Mouse (Mus musculus) Patski (cell line): ENCODE measurements around the gene Klc1. TPM values are rescaled to one million over a fixed set of nuclear protein-coding genes. Genes with fewer than 3 reads are reported as not detected.

Experiments
- ATAC-seq: fragments of 100-300 bp; one replicate; pipeline ENCODE4 v1.8.0; 2021
- CTCF ChIA-PET: fragments of 350-600 bp; sonication (Branson Sonifier 250); formaldehyde crosslinking; loops from one replicate; lab custom pipeline; 2022; ENCODE audit warnings: inconsistent platforms; lab: Charles Lee
- POLR2A ChIA-PET: fragments of 350-600 bp; sonication (Branson Sonifier 250); formaldehyde crosslinking; loops from one replicate; lab custom pipeline; 2022; ENCODE audit warnings: antibody characterized with exemption, inconsistent platforms; lab: Charles Lee
- DNase-seq: peaks from one replicate; pipeline ENCODE4 v3.0.0-alpha.2; 2011; ENCODE audit warnings: low read depth, low spot score
- H3K27me3 ChIP-seq: fragments of 371-371 bp; one replicate; pipeline ENCODE4 v1.5.1; 2021
- CTCF ChIP-seq: fragments of 100-300 bp; IDR thresholded peaks from one replicate; pipeline ENCODE4 v1.5.1; 2021
- in situ Hi-C: fragments of 300-500 bp; cut with MboI; formaldehyde crosslinking; loops from 3 replicates; pipeline ENCODE4 v1.11.1; 2018; ENCODE audit warnings: low pct_unique_long_range_greater_than_20kb, mixed read lengths
- polyA plus RNA-seq: library from polyadenylated mRNA; unstranded; gene quantifications from one replicate; pipeline ENCODE4 v1.2.3, GENCODE M21; 2021

The Klc1 gene
- polyA plus RNA-seq, 1 experiment from 2014 or later: 110 TPM

DNA sequence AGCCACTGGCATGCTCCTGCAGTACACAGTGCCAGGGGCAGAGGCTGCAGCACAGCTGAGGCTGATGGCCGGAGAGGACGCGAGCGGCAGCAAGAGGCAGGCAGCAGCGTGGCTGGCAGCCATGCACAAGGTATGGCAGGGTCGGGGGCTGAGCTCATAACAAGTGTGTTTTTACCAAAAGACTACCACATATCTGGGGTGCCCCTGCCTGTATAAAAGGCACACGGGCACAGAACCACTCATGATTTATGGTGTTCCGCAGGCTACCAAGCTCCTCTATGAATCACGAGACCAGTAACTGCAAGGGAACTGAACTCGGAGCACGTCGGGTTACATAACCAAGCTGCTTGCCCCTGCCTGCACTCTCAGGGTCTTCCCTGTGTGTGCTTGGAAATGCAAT lies 68.9 kb downstream of the Klc1 start:
- H3K27me3 ChIP-seq: no peaks in the 10 kb centered on the region
- ChIA-PET POLR2A (no interaction called here), CTCF (interaction anchor here (0.7 to 1.5 kb wide), 2 partner anchors 10 to 27 kb away, joined by 3 to 4 read pairs; no protein-coding TSS in a partner anchor)
- in situ Hi-C loops: no loop called here
- DNase-seq (no peak), ATAC-seq (no peak)
- TF ChIP-seq CTCF: no peak

DNA sequence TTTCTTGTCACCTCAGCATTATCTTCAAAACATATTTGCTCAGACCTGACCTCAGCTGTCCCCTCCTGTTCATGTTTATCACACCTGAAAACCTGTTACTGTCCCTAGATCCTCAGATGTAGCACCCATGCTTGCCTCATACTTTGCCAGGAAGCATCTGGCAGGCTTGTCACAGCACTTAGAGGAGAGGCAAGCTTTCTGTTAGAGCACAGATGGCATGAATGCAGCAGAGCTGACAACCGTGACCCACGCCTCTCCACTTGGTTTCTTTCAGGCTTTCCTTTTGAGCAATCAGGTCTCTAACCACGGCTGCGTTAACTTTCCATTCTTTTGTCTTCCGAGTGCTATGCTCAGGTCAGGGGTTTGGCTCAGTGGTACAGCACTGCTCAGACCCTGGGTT lies 70.8 kb downstream of the Klc1 start:
- no peaks in the 10 kb centered on the region for H3K27me3 ChIP-seq
- TF ChIP-seq CTCF: no peak
- no peak for ATAC-seq
- CTCF ChIA-PET: no interaction called here
- no peak for DNase-seq
- in situ Hi-C loops: no loop called here
- POLR2A ChIA-PET: no interaction called here

DNA sequence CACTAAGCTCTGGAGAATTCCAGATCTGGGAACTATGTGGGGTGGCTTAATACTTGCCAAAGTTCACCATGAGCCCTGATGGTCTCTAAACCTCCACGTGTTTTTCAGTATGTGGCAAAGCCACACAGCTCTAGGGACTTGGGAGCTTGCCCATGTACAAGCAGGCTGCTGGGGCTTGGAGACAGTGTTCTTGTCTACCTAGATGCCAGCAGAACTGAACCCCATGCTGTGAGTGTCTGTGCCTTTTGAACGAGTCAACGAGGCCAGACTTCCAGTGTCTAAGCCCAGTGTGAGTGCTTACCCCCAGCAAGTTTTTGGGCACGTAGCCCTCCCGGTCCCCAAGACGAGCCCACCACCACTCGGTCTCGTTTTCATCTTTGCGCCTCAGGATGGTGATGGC lies 71.3 kb downstream of the Klc1 start:
- in situ Hi-C loops: no loop called here
- no peak for ATAC-seq

DNA sequence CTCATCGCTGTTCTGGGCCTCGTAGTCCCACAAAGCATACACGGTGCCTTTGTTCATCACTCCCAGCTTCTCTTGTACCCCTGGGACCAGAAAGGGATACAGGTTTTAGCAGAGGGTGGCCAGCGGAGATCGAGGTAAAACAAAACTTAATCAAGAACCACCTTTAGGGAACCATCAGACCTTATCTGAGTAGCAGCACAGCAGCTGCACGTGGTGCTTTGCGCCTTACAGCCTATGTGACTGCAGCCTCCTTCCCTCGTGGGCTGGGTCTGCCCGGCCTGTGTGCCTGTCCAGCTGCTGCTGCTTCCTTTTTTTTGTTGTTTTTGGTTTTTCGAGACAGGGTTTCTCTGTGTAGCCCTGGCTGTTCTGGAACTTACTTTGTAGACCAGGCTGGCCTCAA lies 71.7 kb downstream of the Klc1 start:
- in situ Hi-C loops: no loop called here
- H3K27me3 ChIP-seq: no peaks in the 10 kb centered on the region
- no peak for TF ChIP-seq CTCF
- ChIA-PET CTCF (no interaction called here), POLR2A (no interaction called here)
- DNase-seq (no peak), ATAC-seq (no peak)

More for the DNA sequence above, 71.3 kb downstream of the Klc1 start:
- DNase-seq: no peak
- H3K27me3 ChIP-seq: no peaks in the 10 kb centered on the region
- ChIA-PET POLR2A (no interaction called here), CTCF (no interaction called here)
- TF ChIP-seq CTCF: no peak

DNA sequence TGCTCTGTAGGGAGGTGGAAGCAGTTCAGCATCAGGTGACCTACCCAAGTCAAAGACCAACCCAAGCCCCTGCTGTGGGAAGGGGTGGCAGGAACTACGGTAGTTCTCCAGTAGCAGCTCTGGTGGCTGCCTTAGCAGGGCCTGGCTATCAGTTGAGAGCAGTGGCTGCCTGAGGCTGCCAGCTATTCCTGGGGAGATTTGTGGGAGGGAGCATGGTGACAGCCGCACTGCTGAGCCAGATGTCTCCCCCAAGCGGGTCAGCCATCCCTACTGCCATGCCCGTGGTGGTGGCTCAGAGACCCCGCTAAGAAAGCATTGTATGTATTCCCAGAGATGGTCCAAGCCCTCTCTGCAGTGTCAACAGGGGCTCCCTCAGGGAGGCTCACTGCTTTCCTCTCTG lies 74.0 kb downstream of the Klc1 start:
- ChIA-PET CTCF (no interaction called here), POLR2A (no interaction called here)
- in situ Hi-C loops: no loop called here
- no peak for DNase-seq
- no peaks in the 10 kb centered on the region for H3K27me3 ChIP-seq
- ATAC-seq: no peak
- TF ChIP-seq CTCF: no peak

DNA sequence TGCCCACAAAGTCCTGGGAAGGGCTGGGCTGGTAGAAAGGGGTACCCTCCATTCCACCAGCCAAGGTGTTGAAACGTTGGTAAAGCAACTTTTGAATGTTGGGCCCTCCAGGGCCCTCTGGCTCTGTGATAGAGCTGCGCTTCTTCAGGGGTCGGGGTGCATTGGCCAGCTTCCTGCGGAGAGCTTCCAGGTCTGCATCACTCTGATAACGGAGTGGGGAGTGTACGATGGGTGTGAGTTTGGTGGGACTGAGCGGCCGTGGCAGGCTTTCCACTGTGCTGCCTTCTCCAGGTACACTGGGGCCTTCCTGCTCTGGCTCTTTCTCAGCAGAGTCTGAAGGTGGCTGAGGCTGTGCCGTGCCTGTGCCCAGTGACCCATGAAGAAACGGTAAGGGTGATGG lies 74.8 kb downstream of the Klc1 start:
- in situ Hi-C loops: no loop called here
- ATAC-seq: no peak
- TF ChIP-seq CTCF: no peak
- no peaks in the 10 kb centered on the region for H3K27me3 ChIP-seq
- no peak for DNase-seq
- CTCF ChIA-PET: no interaction called here
- POLR2A ChIA-PET: no interaction called here

DNA sequence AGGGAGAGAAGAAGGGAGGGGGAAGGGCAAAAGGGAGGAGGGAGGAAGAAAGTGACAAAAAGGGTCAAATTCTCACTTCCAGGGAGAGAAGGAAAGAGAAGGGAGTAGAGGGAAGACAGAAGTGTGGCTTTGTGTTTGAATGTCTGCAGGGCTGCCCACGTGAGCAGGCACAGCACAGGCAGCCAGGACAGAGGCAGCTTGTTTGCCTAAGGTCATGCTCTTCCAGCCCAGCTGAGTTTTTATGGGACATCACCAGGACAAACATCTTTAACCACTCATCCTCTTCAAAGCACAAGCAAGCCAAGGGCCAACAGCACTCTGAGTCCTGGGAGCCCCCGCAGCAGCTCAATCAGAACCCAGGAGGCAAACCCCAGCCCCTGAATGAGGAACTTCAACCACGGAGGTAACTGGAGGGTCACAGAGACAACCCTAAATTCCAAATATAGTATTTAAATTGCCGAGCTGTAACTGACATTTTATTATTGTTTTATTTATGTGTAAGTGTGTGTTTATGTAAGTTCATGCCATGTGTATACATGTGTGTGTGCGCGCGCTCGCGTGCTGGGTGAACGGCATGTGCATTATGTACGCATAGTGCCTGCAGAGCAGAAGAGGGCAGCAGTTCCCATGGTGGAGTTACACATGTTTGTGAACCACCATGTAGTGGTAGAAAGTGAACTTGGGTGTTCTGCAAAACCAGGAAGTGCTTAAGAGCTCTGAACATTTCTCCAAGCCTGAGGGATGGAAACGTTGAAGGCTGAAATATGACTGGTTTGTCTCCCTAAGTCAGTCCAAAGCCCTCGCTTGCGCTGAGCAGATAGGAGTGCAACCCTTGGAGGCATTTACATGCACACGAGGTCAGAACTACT lies 84.2 kb downstream of the Klc1 start:
- ChIA-PET CTCF (no interaction called here), POLR2A (no interaction called here)
- in situ Hi-C loops: no loop called here
- DNase-seq (no peak), ATAC-seq (no peak)
- TF ChIP-seq CTCF: no peak
- H3K27me3 ChIP-seq: no peaks in the 10 kb centered on the region

DNA sequence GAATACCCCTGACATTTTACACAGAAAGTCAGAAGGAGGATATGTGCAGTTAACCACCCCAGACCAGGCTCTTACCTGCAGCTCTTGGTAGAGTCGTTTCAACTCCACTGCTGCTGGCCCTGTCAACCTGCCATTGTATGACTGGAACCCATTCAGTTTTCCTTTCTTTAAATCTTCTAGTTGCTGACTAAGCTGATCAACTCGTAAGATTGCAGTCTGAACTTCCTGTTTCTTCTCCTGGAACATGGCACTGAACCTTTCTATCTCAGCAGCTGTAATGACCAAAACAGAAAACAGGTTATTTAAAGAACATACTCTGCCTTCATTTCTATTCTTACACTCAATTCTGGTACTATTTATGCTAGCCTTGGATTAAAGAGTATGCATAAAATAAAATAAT lies 84.8 kb downstream of the Klc1 start:
- ChIA-PET CTCF (no interaction called here), POLR2A (interaction anchor here (0.8 kb wide), 1 partner anchor 11 kb away, joined by 3 read pairs; no protein-coding TSS in a partner anchor)
- in situ Hi-C loops: no loop called here
- DNase-seq: no peak
- TF ChIP-seq CTCF: no peak
- no peaks in the 10 kb centered on the region for H3K27me3 ChIP-seq
- ATAC-seq: no peak

DNA sequence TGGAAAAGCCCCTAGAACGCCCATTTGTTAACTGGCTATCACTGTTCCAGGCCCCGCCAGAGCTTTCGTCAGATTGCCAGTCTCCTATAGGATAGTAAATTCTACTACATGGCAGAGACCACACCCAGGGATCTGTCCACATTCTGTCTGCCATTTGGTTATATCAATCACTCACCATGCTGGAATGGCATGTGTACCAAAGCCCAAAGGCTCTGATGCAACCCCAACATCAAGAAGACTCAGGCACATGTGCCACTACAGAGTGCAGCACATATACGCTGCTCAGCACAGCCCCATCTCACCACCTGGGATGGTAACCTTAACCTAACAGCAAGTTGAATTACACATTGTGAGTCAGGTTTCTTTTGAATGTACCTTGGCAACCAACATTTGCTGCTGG lies 87.3 kb downstream of the Klc1 start:
- no peak for TF ChIP-seq CTCF
- ATAC-seq: no peak
- H3K27me3 ChIP-seq: no peaks in the 10 kb centered on the region
- POLR2A ChIA-PET: no interaction called here
- CTCF ChIA-PET: no interaction called here
- no peak for DNase-seq
- in situ Hi-C loops: no loop called here

DNA sequence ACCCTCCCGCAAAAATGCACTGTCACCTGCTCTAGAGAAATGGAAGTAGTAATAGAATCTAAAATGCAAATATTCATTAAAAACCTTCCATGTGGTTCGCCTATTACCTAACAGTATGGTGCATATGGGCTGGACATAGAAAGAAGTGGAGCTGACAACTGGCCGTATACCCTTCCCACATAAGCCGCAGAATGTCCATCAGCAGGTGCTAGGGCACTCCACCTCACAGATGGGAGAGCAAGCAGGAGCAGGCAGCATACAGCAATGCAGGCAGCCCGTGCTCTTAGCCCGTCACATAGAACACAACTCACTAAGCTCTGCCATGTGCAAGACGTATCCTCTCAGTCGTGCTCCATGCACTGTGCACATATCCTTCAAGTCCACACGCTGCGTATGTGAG lies 88.2 kb downstream of the Klc1 start:
- CTCF ChIA-PET: no interaction called here

DNA sequence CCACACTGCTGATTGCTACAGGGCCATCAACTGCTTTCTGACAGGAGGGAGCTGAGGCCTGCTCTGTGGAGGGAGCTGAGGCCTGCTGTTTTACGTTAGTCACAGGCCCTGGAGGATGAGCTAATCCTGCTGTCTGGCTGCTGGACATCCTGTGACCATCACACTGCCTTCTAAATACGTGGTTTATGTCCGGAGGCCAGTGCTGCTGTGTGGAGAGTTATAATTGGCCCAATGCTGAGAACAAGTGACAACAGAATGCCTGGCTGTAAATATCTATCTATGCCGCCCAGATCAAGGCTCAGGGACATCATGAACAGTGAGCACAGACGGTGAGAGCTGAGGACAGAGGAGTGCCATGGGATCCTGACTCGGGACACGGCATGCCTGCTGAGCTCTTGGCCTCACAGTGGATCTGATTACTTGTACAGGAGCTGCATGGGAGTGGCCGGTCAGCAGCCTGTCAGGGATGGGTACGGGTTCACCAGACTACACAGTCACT lies 89.7 kb downstream of the Klc1 start:
- in situ Hi-C loops: no loop called here
- CTCF ChIA-PET: no interaction called here
- H3K27me3 ChIP-seq: no peaks in the 10 kb centered on the region
- no peak for TF ChIP-seq CTCF
- POLR2A ChIA-PET: no interaction called here
- no peak for ATAC-seq
- no peak for DNase-seq

More for the DNA sequence above, 88.2 kb downstream of the Klc1 start:
- POLR2A ChIA-PET: interaction anchor here (0.8 kb wide), 1 partner anchor 12 kb away, joined by 8 read pairs; no protein-coding TSS in a partner anchor
- in situ Hi-C loops: no loop called here
- ATAC-seq (no peak), DNase-seq (no peak)
- no peak for TF ChIP-seq CTCF
- no peaks in the 10 kb centered on the region for H3K27me3 ChIP-seq
